Mouse (Mus musculus) bone marrow macrophage, adult 2 months (primary cell): ENCODE measurements around the gene Npas2.

Source experiments
- CTCF ChIP-seq: IDR thresholded peaks from 2 replicates; pipeline ENCODE4 v1.5.1; 2012; ENCODE audit warnings: low read depth, mild to moderate bottlenecking, low read length, moderate library complexity
- POLR2A ChIP-seq: IDR thresholded peaks from 2 replicates; pipeline ENCODE4 v1.6.1; 2012; ENCODE audit warnings: mild to moderate bottlenecking, low read depth, low read length, borderline replicate concordance

GRCm38 (mm10) chr1:39179806-39180205 lies 13.7 kb upstream of the Npas2 start:
- TF ChIP-seq CTCF (no peak), POLR2A (no peak)
